Mouse (Mus musculus) limb, embryonic 13.5 days (tissue): ENCODE results near the gene Efl1. TPM values are rescaled to one million over a fixed set of nuclear protein-coding genes. Genes with fewer than 3 reads are reported as not detected.
"Not testable (repeated sequence)": the region's sequence is repeated elsewhere in the genome, so short reads cannot be mapped to it uniquely, and the experiment has no call there.

Experiments used
- ATAC-seq: fragments of 200-750 bp; cut with Nextera tagmentation; 2 replicates; pipeline ENCODE4 v1.8.0; 2017; ENCODE audit warnings: low read depth, moderate number of reproducible peaks, moderate TSS enrichment; ENCODE audit not compliant: low FRiP score
- H3K27ac ChIP-seq: fragments of 300-500 bp; sonication (generic); 2 replicates; pipeline ENCODE4 v1.5.1; 2015; ENCODE audit warnings: inconsistent platforms, mild to moderate bottlenecking, moderate library complexity
- H3K27me3 ChIP-seq: fragments of 300-500 bp; sonication (generic); 2 replicates; pipeline ENCODE4 v1.6.1; 2015; ENCODE audit warnings: mild to moderate bottlenecking, inconsistent platforms
- H3K36me3 ChIP-seq: fragments of 300-500 bp; sonication (generic); 2 replicates; pipeline ENCODE4 v1.6.1; 2015; ENCODE audit warnings: inconsistent platforms, mild to moderate bottlenecking, moderate library complexity
- H3K4me1 ChIP-seq: fragments of 300-500 bp; sonication (generic); 2 replicates; pipeline ENCODE4 v1.6.1; 2015; ENCODE audit warnings: inconsistent platforms
- H3K4me2 ChIP-seq: fragments of 300-500 bp; sonication (generic); replicated peaks from 2 replicates; pipeline ENCODE4 v1.6.1; 2015; ENCODE audit warnings: inconsistent platforms, mild to moderate bottlenecking, moderate library complexity
- H3K4me3 ChIP-seq: fragments of 300-500 bp; sonication (generic); 2 replicates; pipeline ENCODE4 v1.5.1; 2015; ENCODE audit warnings: moderate library complexity, mild to moderate bottlenecking, inconsistent platforms
- H3K9ac ChIP-seq: fragments of 300-500 bp; sonication (generic); 2 replicates; pipeline ENCODE4 v1.6.1; 2015; ENCODE audit warnings: mild to moderate bottlenecking, inconsistent platforms
- H3K9me3 ChIP-seq: fragments of 300-500 bp; sonication (generic); 2 replicates; pipeline ENCODE4 v1.6.1; 2016; ENCODE audit warnings: inconsistent platforms
- WGBS: fragments of 180-500 bp; shearing (Covaris S2); methylation state at CpG from one replicate; pipeline ENCODE4 v1.1.7; 2015; 5-methylcytosine and 5-hydroxymethylcytosine counted together
- polyA plus RNA-seq: library from polyadenylated mRNA; unstranded; fragments of >200 nt; fragmentation: Nextera tagmentation; extraction: Ambion mirVana; gene quantifications from 2 replicates; pipeline ENCODE4 v1.2.1, GENCODE M21; 2015

The Efl1 gene
- polyA plus RNA-seq, 1 experiment from 2014 or later: 26.0 TPM

DNA sequence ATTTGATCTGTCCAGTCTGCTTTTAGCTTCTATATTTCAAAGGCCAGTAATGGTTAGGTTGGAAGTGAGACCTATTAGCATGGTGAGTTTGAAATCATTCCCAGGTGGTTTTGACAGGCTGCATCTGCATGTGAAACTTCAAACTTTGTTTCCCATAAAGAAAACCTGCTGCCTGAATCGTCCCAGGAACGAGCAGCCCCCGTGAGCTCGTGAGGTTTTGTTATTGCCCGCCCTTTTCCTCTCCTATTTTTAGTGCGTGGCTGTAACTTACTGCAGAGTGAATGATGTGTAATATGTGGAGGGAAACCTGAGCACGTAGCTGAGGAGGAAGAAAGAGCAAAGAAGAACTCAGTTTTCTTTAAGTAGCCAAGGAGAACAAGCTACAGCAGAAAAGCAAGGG, 72.5 kb downstream of the Efl1 start:
- 0 out of 2 replicates have a peak overlapping the region, but pooled peaks have one; percentile 17 for H3K4me2 ChIP-seq
- ATAC-seq: no peak; the same call in 1 of the 2 replicates
- 7% methylated on average over 7 of the region's 7 CpGs for WGBS
- H3K4me1 ChIP-seq: peaks cover 88% of the 10 kb centered on the region
- no peaks in the 10 kb centered on the region for H3K9me3 ChIP-seq
- H3K9ac ChIP-seq: no peak overlapping the region
- H3K27ac ChIP-seq: peak overlapping the region; percentile 91
- no peaks in the 10 kb centered on the region for H3K27me3 ChIP-seq
- no peak overlapping the region for H3K4me3 ChIP-seq
- H3K36me3 ChIP-seq: no peaks in the 10 kb centered on the region

DNA sequence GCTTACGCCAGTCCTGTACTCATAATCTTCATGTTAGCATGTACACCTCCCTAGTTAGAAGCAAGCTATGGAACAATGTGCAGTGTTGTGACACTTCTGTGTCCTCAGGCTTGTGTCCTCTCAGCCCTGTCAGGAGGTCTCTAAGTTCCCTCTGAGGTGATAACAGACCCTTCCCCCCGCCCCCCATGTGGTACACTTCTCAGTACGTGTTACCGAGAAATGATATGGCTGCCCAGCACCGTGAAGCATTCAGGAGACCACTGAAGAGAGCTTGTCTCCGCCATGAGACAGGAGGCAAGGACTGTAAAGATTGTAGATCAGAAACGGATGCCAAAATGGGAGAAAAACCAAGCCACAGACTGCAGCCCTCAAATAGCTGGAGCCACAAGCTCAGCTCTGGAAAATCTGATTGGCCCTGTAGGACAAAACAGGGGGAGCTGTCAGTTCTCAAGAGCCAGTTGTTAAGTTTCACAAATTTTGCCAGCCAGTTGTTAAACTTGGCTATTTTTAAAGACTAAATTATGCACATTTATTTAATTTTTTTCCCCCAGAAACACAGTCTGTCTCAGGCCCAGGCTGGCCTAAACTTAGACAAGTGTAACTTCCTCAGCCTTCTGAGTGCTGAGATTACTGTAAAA, 74.2 kb downstream of the Efl1 start:
- peak overlapping the region; percentile 91 for H3K27ac ChIP-seq
- H3K4me2 ChIP-seq: no peak overlapping the region
- no peaks in the 10 kb centered on the region for H3K36me3 ChIP-seq
- 51% methylated on average over 7 of the region's 7 CpGs for WGBS
- H3K4me1 ChIP-seq: peaks cover 85% of the 10 kb centered on the region
- ATAC-seq: no peak; the same call in 1 of the 2 replicates
- H3K4me3 ChIP-seq: no peak overlapping the region
- no peaks in the 10 kb centered on the region for H3K9me3 ChIP-seq
- no peak overlapping the region for H3K9ac ChIP-seq
- H3K27me3 ChIP-seq: no peaks in the 10 kb centered on the region

DNA sequence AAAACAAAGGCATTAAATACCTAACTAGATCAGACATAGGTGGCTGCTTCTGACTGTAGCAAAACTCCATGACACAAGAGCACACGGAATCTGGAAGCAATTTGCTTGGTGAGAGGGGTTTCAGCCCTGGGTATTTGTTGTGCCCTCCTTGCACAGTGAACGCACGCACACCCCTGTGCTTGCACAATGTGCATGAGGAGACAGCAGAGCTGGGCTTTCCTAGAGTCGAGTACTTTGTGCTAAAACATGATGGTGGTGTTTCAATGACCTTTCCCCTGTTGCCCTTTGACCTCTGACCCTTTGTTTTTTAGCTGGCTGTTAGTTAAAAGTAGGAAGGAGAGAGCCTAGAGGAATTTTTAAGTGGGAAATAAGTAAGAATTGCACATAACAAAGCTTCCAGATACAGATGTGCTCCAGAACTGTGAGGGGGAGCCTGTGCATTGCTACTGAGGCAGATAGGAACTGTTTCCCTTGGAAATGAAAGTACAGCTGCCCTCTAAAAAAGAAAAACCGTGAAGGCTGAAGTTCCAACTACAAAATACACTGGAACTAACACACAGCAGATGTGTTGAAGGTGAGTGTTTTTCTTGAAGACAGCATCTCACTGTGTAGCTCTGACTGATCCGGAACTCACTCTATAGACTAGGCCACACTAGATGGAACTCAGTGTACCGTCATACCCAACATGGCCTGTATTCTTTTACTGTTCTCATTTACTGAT, 74.9 kb downstream of the Efl1 start:
- Histone ChIP-seq H3K9ac (no peak overlapping the region), H3K4me1 (peaks cover 89% of the 10 kb centered on the region), H3K27me3 (no peaks in the 10 kb centered on the region), H3K36me3 (no peaks in the 10 kb centered on the region), H3K4me2 (no peak overlapping the region), H3K27ac (peak overlapping the region; percentile 91), H3K4me3 (no peak overlapping the region), H3K9me3 (no peaks in the 10 kb centered on the region)
- 33% methylated on average over 7 of the region's 7 CpGs for WGBS
- ATAC-seq: peak; percentile 32; the same call in 1 of the 2 replicates

DNA sequence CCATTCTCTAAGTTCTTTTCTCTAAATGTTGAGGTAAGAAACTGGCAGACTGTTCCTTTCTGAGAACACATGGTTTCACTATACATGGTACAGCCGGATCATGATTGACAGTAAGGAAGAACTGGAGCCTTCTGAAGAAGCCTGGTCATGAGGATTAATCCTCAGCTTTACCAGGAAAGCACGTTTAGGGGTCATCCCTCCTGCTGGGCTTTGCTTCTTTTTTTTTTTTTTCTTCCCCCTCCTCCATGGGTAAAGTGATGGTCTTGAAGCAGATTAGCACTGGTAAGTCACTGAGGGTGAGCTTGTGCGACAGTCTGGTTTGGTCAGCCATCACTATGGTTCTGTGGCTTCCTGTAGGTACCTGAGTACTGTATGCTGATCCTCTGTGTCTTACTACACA, 76.1 kb downstream of the Efl1 start:
- Histone ChIP-seq H3K9me3 (no peaks in the 10 kb centered on the region), H3K36me3 (no peaks in the 10 kb centered on the region), H3K4me2 (no peak overlapping the region), H3K9ac (no peak overlapping the region), H3K4me1 (peaks cover 87% of the 10 kb centered on the region), H3K4me3 (no peak overlapping the region), H3K27ac (peak overlapping the region; percentile 65; the same call in 1 of the 2 replicates), H3K27me3 (no peaks in the 10 kb centered on the region)
- 44% methylated on average over 3 of the region's 3 CpGs for WGBS
- ATAC-seq: no peak

DNA sequence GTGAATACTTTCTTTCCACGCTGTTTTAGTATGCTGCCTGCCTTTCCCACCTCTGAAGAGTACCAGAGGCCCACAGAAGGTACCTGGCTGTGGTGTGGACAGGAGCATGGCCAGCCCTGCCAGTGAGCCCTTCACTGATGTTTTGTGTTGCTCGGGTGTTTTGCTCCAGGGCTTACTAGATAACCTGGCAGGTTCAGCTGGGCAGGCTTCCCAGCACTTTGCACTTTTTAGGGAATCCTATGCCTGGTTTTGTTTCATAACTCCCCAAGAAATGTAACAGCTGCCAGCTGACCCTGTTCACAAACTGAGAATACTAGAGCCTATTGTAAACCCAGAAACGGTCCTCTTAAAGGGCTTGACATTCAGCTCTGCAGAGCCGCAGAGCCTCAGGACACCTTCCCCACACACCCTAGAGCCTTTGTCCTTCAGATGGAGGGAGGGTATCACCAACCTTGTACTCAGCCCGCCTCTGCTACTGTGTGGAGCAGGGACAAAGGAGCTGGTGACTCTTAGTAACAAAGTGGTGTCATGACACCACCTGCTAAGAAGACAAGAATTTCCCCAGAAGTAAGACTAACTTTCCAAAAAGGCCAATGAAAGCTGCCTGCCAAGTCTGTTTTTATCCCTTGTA, 76.7 kb downstream of the Efl1 start:
- no peak for ATAC-seq
- no peaks in the 10 kb centered on the region for H3K27me3 ChIP-seq
- no peaks in the 10 kb centered on the region for H3K36me3 ChIP-seq
- H3K27ac ChIP-seq: peak overlapping the region; percentile 65
- no peak overlapping the region for H3K4me3 ChIP-seq
- H3K9me3 ChIP-seq: no peaks in the 10 kb centered on the region
- H3K4me2 ChIP-seq: no peak overlapping the region
- H3K9ac ChIP-seq: no peak overlapping the region; the same call in 1 of the 2 replicates
- H3K4me1 ChIP-seq: peaks cover 81% of the 10 kb centered on the region
- 40% methylated on average over 5 of the region's 5 CpGs for WGBS

DNA sequence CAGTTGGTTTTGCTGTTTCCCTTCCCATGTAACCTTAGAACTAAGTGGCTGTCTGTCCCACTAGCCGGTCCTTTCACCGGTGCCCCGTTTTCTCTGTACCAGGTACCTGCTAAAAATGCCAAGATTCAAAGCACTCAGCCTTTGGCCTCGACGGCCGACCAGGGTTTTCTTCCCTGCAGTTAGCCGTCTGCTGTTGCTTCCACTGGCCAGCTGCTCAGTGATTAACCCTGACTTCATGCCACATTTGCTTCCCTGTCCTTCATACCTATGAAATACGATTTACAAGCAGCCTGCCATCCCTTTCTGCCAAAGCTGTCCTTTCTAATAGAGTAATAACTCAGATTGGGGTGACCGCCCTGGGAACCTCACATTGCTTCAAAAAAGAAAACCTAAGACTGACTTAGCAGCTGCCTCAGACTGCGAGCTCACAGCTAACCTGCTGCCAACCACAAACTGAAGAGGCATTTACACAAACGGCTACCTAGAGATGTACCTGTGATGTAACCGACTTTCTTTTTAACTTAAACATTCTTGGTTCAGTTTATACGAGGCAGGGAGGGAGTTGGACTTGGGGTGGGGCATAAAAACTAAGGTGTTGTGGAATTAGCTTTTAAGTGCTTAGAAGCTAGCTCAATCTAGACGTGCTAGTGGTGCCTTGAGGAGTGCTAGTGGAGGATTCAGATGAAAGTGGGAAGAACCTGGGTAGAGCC, 77.5 kb downstream of the Efl1 start:
- no peak overlapping the region for H3K4me3 ChIP-seq
- no peak for ATAC-seq
- H3K27me3 ChIP-seq: no peaks in the 10 kb centered on the region
- H3K36me3 ChIP-seq: no peaks in the 10 kb centered on the region
- peaks cover 73% of the 10 kb centered on the region for H3K4me1 ChIP-seq
- WGBS: 45% methylated on average over 14 of the region's 14 CpGs
- no peak overlapping the region; the same call in 1 of the 2 replicates for H3K9ac ChIP-seq
- H3K4me2 ChIP-seq: no peak overlapping the region
- no peaks in the 10 kb centered on the region for H3K9me3 ChIP-seq
- peak overlapping the region; percentile 65; the same call in 1 of the 2 replicates for H3K27ac ChIP-seq

DNA sequence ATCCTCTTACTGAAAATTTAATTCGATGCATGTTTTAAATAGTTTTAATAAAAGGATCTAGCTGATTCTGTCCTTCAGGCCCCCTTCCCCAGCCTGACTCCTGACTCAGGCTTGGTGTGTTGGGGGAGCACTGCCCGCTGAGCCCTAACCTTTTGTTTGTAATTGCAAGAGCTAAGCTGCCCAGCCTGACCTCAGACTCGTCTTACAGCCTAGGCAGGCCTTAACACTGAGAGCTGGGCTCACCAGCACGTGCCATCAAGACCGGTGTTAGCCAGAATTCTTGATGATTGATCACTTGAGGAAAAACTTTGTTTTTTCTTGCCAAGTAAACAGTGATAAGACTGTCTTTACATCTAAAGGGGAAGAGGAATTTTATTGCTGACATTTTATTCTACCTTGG, 78.7 kb downstream of the Efl1 start:
- H3K27ac ChIP-seq: no peak overlapping the region
- peaks cover 62% of the 10 kb centered on the region for H3K4me1 ChIP-seq
- 53% methylated on average over 5 of the region's 5 CpGs for WGBS

DNA sequence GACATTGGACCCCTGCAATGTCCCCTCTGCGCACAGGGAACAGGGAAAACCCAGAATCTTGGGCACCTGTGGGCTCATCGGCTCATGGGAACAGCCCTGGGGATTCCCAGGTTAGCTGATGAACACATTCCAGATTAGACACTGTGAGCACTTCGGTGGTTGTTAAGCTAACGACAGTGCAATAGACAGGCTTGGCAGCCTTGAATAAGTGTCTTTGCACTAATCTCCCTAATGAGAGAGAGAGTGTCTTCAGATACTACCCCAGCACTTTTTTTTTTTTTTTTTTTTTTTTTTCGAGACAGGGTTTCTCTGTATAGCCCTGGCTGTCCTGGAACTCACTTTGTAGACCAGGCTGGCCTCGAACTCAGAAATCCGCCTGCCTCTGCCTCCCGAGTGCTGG, 80.6 kb downstream of the Efl1 start:
- H3K9ac ChIP-seq, H3K4me2 ChIP-seq, ATAC-seq, H3K27me3 ChIP-seq, H3K36me3 ChIP-seq, H3K9me3 ChIP-seq, H3K4me3 ChIP-seq: not testable (repeated sequence)
- WGBS: 86% methylated on average over 6 of the region's 8 CpGs
- peaks cover 58% of the 10 kb centered on the region for H3K4me1 ChIP-seq
- H3K27ac ChIP-seq: peak overlapping the region; percentile 48

More for the DNA sequence above, 78.7 kb downstream of the Efl1 start:
- H3K36me3 ChIP-seq: no peaks in the 10 kb centered on the region
- H3K9ac ChIP-seq: no peak overlapping the region
- ATAC-seq: no peak
- H3K9me3 ChIP-seq: no peaks in the 10 kb centered on the region
- H3K4me2 ChIP-seq: no peak overlapping the region
- H3K27me3 ChIP-seq: no peaks in the 10 kb centered on the region
- no peak overlapping the region for H3K4me3 ChIP-seq

DNA sequence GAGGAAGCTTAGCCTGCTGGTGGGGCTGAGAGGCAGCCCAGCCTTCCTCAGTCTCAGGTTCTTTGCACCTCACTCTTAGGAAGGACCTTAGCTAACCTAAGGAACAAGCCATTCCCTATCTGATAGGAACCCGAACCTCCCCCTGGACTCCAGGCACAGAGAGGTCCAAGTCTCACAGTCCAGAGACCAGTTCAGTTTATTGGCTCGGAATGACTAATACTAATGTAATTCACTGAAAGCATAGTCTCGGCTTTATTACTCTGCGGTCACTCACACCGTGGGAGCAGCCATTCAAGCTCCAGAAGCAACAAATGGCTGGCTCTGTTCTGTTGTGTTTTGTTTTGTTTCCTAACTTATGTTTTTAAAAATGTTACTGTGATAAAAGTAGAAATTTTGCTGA, 84.7 kb downstream of the Efl1 start:
- 36% methylated on average over 5 of the region's 5 CpGs for WGBS
- Histone ChIP-seq H3K27me3 (no peaks in the 10 kb centered on the region), H3K4me1 (peaks cover 25% of the 10 kb centered on the region), H3K9me3 (no peaks in the 10 kb centered on the region), H3K4me2 (no peak overlapping the region), H3K9ac (no peak overlapping the region), H3K4me3 (no peak overlapping the region), H3K36me3 (peaks cover 5% of the 10 kb centered on the region; the same call in 1 of the 2 replicates), H3K27ac (peak overlapping the region; percentile 48; the same call in 1 of the 2 replicates)
- ATAC-seq: no peak

DNA sequence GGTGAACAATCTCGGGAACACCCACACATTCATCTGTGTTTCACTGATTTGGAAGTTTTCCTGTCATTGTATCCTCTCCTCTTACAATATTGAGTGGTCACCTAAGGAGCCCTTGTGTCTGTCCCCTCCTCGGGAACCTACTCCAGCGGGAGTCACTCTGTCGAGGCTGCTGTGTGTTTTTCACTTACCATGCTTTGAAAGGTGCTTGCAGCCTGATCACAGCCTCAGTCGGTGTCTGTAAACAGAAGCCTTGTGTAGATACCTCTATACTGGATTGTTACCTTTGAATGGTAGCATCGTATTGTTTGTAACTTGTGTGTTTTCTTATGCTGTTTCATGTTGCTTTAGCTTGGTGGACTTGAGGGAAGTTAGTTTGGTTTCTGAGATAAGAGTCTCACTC, 85.6 kb downstream of the Efl1 start:
- Histone ChIP-seq H3K4me3 (no peak overlapping the region), H3K36me3 (peaks cover 5% of the 10 kb centered on the region; the same call in 1 of the 2 replicates)

DNA sequence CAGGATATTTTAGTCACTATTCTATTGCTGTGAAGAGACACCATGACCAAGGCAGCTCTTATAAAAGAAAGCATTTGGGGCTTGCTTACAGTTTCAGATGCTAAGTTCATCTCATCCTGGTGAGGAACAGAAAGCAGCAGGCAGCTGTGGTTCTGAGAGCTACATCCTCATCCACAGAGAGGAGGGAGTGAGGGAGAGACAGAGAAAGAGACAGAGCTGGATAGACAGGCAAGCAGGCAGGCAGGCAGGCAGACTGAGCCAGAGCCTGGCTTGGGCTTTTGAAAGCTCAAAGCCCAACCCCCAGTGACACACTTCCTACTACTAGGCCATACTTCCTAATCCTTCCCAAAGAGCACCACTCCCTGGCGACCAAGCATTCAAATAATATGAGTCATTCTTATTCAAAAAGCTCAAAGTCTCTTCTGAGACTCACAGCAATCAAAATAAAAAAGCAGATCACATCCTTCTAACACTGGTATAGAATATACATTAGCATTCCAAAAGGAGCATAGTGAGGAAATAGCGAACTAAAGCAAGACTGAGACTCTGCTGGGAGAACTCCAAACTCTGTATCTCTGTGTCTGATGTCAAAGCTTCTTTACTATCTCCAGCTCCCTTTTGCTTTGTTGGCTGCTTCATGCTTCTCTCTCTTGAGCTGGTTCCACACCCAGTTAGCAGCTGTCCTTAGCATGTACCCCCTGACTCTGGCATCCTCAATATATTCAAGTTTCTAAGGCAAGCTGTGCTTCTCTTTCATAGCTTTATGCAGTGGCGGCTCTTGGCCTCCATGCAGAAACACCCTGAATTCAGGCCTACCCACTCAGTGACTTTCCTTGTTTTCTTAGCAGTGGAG, 86.6 kb downstream of the Efl1 start:
- no peak for ATAC-seq
- H3K36me3 ChIP-seq: peaks cover 5% of the 10 kb centered on the region; the same call in 1 of the 2 replicates
- H3K27me3 ChIP-seq: no peaks in the 10 kb centered on the region
- H3K27ac ChIP-seq: no peak overlapping the region
- H3K4me3 ChIP-seq: no peak overlapping the region
- no peak overlapping the region for H3K4me2 ChIP-seq
- H3K9ac ChIP-seq: no peak overlapping the region
- WGBS: 90% methylated on average over 3 of the region's 3 CpGs
- H3K9me3 ChIP-seq: no peaks in the 10 kb centered on the region
- peaks cover 17% of the 10 kb centered on the region for H3K4me1 ChIP-seq

More for the DNA sequence above, 85.6 kb downstream of the Efl1 start:
- Histone ChIP-seq H3K4me2 (no peak overlapping the region), H3K4me1 (peaks cover 17% of the 10 kb centered on the region), H3K9me3 (no peaks in the 10 kb centered on the region), H3K27ac (no peak overlapping the region), H3K27me3 (no peaks in the 10 kb centered on the region), H3K9ac (no peak overlapping the region)
- no peak for ATAC-seq
- WGBS: 80% methylated on average over 6 of the region's 6 CpGs
